Mouse (Mus musculus) embryonic facial prominence, embryonic 10.5 days (tissue): ENCODE measurements around the gene Pnpla5. TPM values are rescaled to one million over a fixed set of nuclear protein-coding genes. Genes with fewer than 3 reads are reported as not detected.
"Not testable (repeated sequence)": the region's sequence is repeated elsewhere in the genome, so short reads cannot be mapped to it uniquely, and the experiment has no call there.

ENCODE experiments used
- DNase-seq: peaks from one replicate; pipeline ENCODE4 v3.0.0-alpha.2; 2017; ENCODE audit warnings: low spot score
- H3K27ac ChIP-seq: fragments of 300-500 bp; sonication (generic); replicated peaks from 2 replicates; pipeline ENCODE4 v1.5.1; 2016; ENCODE audit warnings: mild to moderate bottlenecking
- H3K27me3 ChIP-seq: fragments of 300-500 bp; sonication (generic); replicated peaks from 2 replicates; pipeline ENCODE4 v1.6.1; 2016; ENCODE audit warnings: low read depth, mild to moderate bottlenecking; ENCODE audit not compliant: poor library complexity, severe bottlenecking
- H3K36me3 ChIP-seq: fragments of 300-500 bp; sonication (generic); replicated peaks from 2 replicates; pipeline ENCODE4 v1.6.1; 2016; ENCODE audit warnings: mild to moderate bottlenecking, moderate library complexity
- H3K4me1 ChIP-seq: fragments of 300-500 bp; sonication (generic); 2 replicates; pipeline ENCODE4 v1.6.1; 2016
- H3K4me3 ChIP-seq: fragments of 300-500 bp; sonication (generic); 2 replicates; pipeline ENCODE4 v1.5.1; 2016; ENCODE audit warnings: mild to moderate bottlenecking, moderate library complexity
- H3K9me3 ChIP-seq: fragments of 300-500 bp; sonication (generic); 2 replicates; pipeline ENCODE4 v1.6.1; 2016; ENCODE audit warnings: mild to moderate bottlenecking
- WGBS: fragments of 180-500 bp; shearing (Covaris S2); methylation state at CpG from one replicate; pipeline ENCODE4 v1.1.7; 2016; 5-methylcytosine and 5-hydroxymethylcytosine counted together
- polyA plus RNA-seq: library from polyadenylated mRNA; unstranded; fragments of >200 nt; fragmentation: Nextera tagmentation; extraction: Ambion mirVana; gene quantifications from 2 replicates; pipeline ENCODE4 v1.2.1, GENCODE M21; 2016

The Pnpla5 gene
- polyA plus RNA-seq, 1 experiment from 2014 or later: not detected

DNA sequence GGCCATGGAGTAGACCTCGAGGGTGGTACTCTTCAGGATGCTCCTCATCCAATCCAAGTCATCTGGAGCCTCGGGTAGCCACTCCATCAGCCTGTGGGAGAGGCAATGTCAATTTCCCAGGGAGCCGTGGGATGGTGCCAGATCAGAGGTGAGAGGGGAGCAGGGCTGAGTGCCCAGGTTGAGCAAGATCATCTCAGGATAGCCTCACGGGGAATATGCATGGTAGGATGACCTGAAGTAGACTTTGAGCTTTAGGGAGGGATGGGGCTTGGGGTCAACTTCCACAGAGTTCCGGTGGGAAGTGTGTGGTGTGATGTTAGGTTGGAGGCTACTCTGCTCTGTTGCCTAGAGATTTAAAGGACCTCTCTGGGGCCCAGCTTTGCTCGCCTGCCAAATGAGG, 9.1 kb downstream of the Pnpla5 start:
- Histone ChIP-seq H3K4me3 (no peak overlapping the region), H3K9me3 (peaks cover 4% of the 10 kb centered on the region; the same call in 1 of the 2 replicates), H3K27ac (no peak overlapping the region), H3K27me3 (no peaks in the 10 kb centered on the region), H3K4me1 (no peaks in the 10 kb centered on the region), H3K36me3 (no peaks in the 10 kb centered on the region)
- WGBS: 82% methylated on average over 6 of the region's 6 CpGs
- no peak for DNase-seq

DNA sequence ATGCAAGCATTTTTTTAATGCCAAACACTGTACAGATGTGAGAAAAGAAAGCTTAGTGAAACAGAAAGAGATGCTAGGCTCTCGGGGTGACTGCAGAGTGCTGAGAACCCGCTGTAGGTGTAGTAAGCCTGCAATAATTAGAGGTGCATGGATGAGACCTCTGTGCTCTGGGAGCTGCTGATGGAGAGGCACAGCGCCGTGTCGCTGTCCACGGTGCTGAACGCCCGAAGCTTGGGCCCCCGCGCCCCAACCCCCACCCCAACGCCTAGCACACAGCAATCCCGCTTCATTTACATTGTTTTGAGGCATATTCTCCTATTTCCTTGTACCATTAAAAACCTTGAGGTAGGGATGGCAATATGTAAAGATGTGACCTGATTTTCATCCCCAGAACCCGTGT, 14.1 kb downstream of the Pnpla5 start:
- DNase-seq: peak; percentile 74
- Histone ChIP-seq H3K27me3 (peaks cover 45% of the 10 kb centered on the region), H3K4me3 (no peak overlapping the region), H3K9me3 (no peaks in the 10 kb centered on the region), H3K27ac (no peak overlapping the region), H3K36me3 (no peaks in the 10 kb centered on the region), H3K4me1 (peaks cover 11% of the 10 kb centered on the region)
- WGBS: 7% methylated on average over 13 of the region's 13 CpGs

DNA sequence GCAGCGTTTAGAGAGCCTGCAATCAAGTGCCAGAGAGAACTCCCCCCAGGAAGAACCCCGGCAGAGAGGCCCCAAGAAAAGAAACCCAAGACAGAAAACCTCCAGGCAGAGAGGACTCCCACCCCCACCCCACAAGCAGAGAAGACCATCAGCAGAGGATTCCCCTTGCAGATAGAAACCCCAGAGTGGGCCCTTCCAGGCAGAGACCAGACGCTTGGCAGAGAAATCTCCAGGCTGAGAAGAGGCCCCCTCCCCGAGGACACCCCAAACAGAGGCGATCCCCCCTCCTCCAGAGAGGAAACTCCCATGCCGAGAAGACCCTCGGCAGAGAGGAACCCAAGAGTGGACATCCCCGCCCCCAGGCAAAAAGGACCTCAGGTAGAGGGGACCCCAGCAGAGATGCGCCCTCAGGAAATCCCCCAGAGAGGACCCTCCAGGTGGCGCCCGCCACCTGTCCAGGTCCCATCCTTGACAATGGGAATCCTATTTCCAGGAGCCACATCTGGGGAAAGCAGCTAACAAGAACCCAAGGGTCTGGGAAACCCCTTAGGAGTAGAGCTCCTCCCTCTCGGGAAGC, 17.0 kb downstream of the Pnpla5 start:
- Histone ChIP-seq H3K4me3 (peak overlapping the region; percentile 71), H3K27me3 (peaks cover 56% of the 10 kb centered on the region), H3K36me3 (no peaks in the 10 kb centered on the region), H3K4me1 (peaks cover 11% of the 10 kb centered on the region), H3K27ac (no peak overlapping the region), H3K9me3 (no peaks in the 10 kb centered on the region)
- WGBS: 11% methylated on average over 12 of the region's 12 CpGs
- DNase-seq: no peak

DNA sequence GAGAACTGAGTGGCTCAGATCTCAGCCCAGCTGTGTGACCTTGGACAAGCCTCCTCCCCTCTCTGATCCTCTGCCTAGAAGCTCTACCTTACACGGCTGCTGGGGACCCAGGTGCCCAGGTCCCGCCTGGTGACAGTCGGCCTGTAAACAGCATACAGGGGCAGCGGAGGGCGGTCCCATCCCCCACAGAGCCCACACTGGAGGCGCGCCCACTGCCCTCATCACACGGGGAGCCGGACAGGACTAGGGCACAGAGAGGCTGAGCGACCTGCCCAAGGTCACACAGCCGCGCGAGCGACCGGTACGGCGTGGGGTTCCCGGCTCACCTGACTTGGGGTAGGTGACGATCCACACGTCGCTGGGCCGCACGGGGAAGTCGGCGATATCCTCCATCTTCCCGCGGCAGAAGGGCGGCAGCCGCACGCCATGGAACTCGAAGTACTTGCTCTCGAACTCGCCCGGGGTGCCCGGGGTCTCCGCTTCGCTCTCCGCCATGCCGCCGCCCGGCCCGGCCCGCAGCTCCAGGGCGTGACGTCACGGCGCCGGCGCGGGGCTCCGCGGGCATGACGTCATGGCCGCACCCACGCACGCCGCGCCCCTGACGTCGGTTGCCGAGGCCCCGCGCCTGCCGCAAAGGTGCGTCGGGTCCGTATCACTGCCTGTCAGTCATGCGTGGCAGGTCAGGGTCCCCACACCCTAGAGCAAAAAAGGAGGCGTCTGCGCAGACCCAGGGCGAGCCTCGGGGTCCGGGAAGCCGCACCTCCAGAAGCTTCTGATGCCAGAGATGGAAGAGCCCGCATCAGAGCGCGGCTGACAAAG, 17.7 kb downstream of the Pnpla5 start, which contains the start of gene Sult4a1:
Gene Sult4a1 (minus strand): TSS at position 650 of the 819 bp plus-strand sequence.
- DNase-seq: peak; percentile 56
- Histone ChIP-seq H3K27ac (0 out of 2 replicates have a peak within 1 kb of the TSS, but pooled peaks have one; percentile 32), H3K4me1 (peaks cover 11% of the 10 kb centered on the region), H3K27me3 (peaks cover 56% of the 10 kb centered on the region), H3K4me3 (peak within 1 kb of the TSS; percentile 71), H3K9me3 (no peaks in the 10 kb centered on the region), H3K36me3 (no peaks in the 10 kb centered on the region)
- WGBS: 2% methylated on average over 77 of the region's 77 CpGs

DNA sequence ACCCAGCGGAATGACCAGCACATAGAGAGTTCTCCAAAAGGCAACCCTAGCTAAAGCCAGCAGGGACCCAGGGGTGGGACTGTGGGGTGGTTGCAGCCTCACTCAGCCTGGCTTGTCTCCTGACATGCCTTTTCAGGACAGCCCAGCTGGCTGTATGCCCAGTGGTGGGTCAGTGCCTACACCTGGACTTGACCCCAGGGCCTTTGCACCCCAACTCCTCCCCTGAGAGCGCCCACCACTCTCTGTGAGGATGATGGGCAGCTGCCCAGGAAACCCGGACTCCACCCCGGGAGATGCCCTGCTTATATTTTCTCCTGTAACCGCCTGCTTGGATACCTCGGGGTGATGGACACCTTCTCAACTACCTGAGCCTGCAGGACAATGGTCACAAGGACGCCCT, 18.3 kb downstream of the Pnpla5 start:
- Histone ChIP-seq H3K36me3 (no peaks in the 10 kb centered on the region), H3K9me3 (no peaks in the 10 kb centered on the region), H3K4me1 (peaks cover 11% of the 10 kb centered on the region), H3K27ac (no peak overlapping the region), H3K27me3 (peaks cover 56% of the 10 kb centered on the region), H3K4me3 (peak overlapping the region; percentile 71)
- WGBS: 76% methylated on average over 7 of the region's 7 CpGs
- DNase-seq: no peak

DNA sequence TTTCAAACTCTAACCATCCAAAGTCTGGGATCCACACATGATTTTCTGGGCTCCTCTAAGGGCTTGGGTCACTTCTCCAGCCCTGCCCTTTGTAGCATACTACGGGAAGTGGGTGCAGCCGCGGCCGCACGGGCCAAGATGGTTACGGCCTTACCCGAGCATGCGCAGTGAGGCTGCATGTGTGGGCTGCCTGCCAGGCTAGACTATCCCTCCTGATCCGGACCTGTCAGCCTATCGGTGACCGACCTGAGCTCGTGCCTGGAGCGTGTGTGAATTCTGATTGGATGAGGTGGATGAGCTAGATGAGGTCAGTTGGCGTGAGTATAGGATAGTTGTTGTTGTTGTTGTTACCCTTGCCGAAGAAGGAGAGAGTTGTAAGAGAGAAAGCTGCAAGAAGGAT, 25.4 kb downstream of the Pnpla5 start:
- not testable (repeated sequence) for H3K4me1 ChIP-seq, H3K4me3 ChIP-seq, H3K27me3 ChIP-seq, H3K27ac ChIP-seq, H3K36me3 ChIP-seq, H3K9me3 ChIP-seq, DNase-seq
- 84% methylated on average over 15 of the region's 15 CpGs for WGBS

DNA sequence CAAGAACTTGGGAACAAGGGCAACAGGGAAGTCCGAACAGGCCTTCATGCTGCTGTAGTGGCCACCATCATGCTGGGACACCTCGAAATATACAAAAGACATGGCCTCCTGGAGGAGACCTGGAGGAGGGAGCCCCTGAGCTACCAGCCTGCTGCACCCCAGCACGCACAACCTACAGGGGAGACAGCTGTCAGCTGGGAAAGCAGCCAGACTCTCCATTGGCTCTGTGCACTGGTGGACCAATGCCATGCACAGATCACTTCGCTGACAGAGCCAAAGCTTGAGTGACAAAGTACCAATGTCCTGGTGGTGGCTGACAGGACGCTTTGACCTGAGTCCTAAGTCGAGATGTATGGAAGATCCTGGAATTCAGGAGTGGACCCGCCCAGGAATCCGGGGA, 26.9 kb downstream of the Pnpla5 start:
- Histone ChIP-seq H3K4me1 (no peaks in the 10 kb centered on the region), H3K27me3 (no peaks in the 10 kb centered on the region), H3K27ac (no peak overlapping the region), H3K36me3 (no peaks in the 10 kb centered on the region), H3K9me3 (no peaks in the 10 kb centered on the region), H3K4me3 (no peak overlapping the region)
- no peak for DNase-seq
- WGBS: 90% methylated on average over 8 of the region's 8 CpGs

DNA sequence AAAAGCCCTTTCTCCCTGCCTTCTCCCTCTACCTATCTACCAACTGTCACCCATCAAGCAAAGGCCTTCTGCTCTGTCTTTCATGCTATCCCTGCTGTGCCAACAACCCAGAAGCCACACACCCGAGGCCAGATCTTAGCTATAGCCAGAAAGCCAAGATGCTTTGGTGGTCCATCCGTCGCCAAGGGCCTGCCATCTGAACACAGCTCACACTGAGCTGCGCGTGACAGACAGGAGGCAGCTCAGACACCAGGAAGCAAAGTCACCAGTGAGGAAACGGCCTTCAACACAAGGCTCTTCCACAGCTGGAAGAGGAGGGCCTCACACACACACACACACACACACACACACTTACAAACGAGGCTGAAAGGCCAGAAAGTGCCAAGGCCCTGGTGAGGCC, 28.1 kb downstream of the Pnpla5 start:
- no peak overlapping the region for H3K4me3 ChIP-seq
- H3K27ac ChIP-seq: no peak overlapping the region
- no peaks in the 10 kb centered on the region for H3K9me3 ChIP-seq
- no peaks in the 10 kb centered on the region for H3K4me1 ChIP-seq
- 72% methylated on average over 7 of the region's 7 CpGs for WGBS
- DNase-seq: no peak
- H3K36me3 ChIP-seq: no peaks in the 10 kb centered on the region
- H3K27me3 ChIP-seq: no peaks in the 10 kb centered on the region

DNA sequence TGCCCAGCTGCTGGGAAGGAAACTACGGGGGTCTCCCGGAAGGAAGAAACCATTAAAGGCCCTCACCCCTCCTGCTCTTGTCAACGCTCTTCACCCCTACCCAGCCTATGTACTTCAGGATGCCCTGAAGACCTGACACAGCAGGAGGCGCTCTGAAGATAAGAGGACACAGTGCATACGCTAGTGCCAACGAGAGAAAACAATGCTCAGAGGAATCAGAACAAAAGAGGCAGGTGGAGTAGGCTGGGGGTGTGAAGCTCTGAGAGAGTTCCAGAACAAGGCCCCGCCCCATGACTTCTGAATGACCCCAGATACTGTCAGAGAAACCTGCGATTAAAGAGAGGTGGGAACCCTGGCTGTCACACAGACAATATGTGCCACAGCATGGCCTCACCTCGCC, 36.2 kb downstream of the Pnpla5 start:
- 53% methylated on average over 9 of the region's 9 CpGs for WGBS
- H3K36me3 ChIP-seq: no peaks in the 10 kb centered on the region
- no peak overlapping the region for H3K4me3 ChIP-seq
- DNase-seq: no peak
- peaks cover 9% of the 10 kb centered on the region; the same call in 1 of the 2 replicates for H3K4me1 ChIP-seq
- no peak overlapping the region for H3K27ac ChIP-seq
- H3K9me3 ChIP-seq: no peaks in the 10 kb centered on the region
- no peaks in the 10 kb centered on the region for H3K27me3 ChIP-seq

DNA sequence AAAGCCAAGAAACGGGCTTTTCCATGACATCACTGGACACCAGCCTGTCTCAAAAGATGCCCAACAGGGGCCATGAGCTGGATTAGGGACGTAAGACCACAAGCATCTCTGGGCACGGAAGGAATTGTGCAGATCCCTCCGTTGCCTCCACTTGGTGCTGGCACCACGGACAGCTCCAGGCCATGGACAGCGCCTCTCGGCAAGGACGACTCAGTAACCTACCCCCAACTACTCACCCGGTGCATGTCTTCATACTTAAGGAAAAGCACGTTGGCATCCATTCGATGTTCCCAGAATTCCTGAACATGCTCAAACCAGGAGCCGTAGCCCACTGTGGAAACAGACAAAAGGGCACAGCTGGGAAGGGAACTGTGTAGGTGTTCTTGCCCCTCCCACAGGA, 36.6 kb downstream of the Pnpla5 start:
- H3K4me3 ChIP-seq: no peak overlapping the region
- whole genome bisulfite sequencing: 35% methylated on average over 12 of the region's 12 CpGs
- no peaks in the 10 kb centered on the region for H3K36me3 ChIP-seq
- H3K27me3 ChIP-seq: no peaks in the 10 kb centered on the region
- H3K4me1 ChIP-seq: peaks cover 9% of the 10 kb centered on the region; the same call in 1 of the 2 replicates
- H3K9me3 ChIP-seq: no peaks in the 10 kb centered on the region
- DNase-seq: peak; percentile 58
- no peak overlapping the region for H3K27ac ChIP-seq

DNA sequence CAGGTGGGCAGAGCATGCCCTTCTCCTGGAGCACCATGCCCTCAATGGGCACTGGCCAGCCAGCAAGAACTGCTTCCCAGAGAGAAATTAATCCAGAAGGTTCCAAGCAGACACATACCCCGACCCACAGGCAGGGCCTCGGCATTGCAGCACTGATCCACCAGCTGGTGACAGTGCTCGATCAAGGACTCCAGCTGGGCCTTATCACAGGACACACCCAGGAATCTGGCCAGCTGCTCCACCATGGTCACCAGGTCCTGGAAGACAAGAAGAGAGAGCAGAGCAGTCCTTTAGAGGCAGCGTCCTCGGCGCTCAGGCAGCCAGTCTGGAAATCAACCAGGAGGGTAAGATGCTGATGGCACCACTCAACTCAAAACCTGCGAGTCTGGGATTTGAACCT, 42.9 kb downstream of the Pnpla5 start:
- H3K27me3 ChIP-seq: peaks cover 16% of the 10 kb centered on the region
- peaks cover under 1% of the 10 kb centered on the region; the same call in 1 of the 2 replicates for H3K4me1 ChIP-seq
- no peak for DNase-seq
- 74% methylated on average over 7 of the region's 7 CpGs for WGBS
- no peaks in the 10 kb centered on the region for H3K36me3 ChIP-seq
- H3K9me3 ChIP-seq: no peaks in the 10 kb centered on the region
- no peak overlapping the region for H3K4me3 ChIP-seq
- no peak overlapping the region for H3K27ac ChIP-seq

DNA sequence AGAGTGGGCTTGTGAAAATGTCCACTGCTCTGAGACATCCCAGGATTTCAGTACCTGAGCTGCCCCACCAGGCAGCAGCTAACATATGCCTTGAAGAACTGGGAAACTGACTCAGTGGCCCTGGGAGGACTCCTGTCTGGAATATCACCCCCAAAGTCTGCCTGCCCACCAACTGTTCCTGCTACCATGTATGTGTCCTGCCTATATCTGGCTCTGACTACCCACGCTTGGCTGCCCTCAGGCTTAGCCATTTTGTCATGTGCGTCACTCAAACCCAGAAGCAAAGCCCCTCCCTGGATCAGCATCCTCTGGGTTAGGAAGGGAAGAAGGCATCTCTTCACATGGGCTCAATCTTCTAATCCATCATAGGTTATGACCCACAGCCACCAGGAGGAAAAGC, 43.5 kb downstream of the Pnpla5 start:
- 82% methylated on average over 2 of the region's 2 CpGs for WGBS
- H3K4me1 ChIP-seq: peaks cover 6% of the 10 kb centered on the region
- H3K27ac ChIP-seq: no peak overlapping the region
- no peaks in the 10 kb centered on the region for H3K9me3 ChIP-seq
- DNase-seq: no peak
- no peak overlapping the region for H3K4me3 ChIP-seq
- no peaks in the 10 kb centered on the region for H3K36me3 ChIP-seq
- peaks cover 22% of the 10 kb centered on the region for H3K27me3 ChIP-seq

DNA sequence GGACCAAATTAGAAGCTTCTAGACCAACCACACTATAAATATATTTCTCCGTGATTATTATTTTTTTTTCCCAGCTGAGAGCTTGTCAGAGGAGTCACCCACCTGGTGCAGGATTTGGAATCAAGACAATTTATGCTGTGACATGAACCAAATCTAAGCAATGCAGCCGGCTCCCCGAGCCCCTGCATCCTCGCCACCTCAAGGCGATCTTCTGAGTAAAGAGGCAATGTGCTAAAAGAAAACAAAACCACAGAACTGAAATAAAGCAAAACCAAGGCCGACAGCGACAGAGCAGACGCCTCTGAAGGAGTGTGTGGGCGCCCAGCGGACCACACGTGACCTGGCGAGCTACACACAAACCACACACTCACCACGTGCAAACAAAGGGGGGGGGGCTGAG, 44.3 kb downstream of the Pnpla5 start:
- H3K27ac ChIP-seq: no peak overlapping the region
- H3K27me3 ChIP-seq: peaks cover 29% of the 10 kb centered on the region
- no peaks in the 10 kb centered on the region for H3K9me3 ChIP-seq
- no peak for DNase-seq
- 88% methylated on average over 13 of the region's 13 CpGs for WGBS
- no peak overlapping the region for H3K4me3 ChIP-seq
- H3K36me3 ChIP-seq: no peaks in the 10 kb centered on the region
- peaks cover 9% of the 10 kb centered on the region for H3K4me1 ChIP-seq
